Mouse (Mus musculus): ENCODE data around the gene Smim22. TPM values are rescaled to one million over a fixed set of nuclear protein-coding genes. Genes with fewer than 3 reads are reported as not detected.

The Smim22 gene
- polyA plus RNA-seq, 1 experiment from 2014 or later: 4.3 TPM

- H3K4me2 ChIP-seq: peak overlapping the region; percentile 74
- no peaks in the 10 kb centered on the region for H3K27me3 ChIP-seq
- 53% methylated on average over 13 of the region's 13 CpGs for WGBS
- peak overlapping the region; percentile 89 for H3K27ac ChIP-seq (replicated peaks)
- no peaks in the 10 kb centered on the region for H3K9me3 ChIP-seq
- H3K9ac ChIP-seq: peak overlapping the region; percentile 65
- no peak for ATAC-seq (ENCODE audit: low FRiP score, low read depth)
- peaks cover 30% of the 10 kb centered on the region for H3K36me3 ChIP-seq
- H3K4me1 ChIP-seq (replicated peaks): peaks cover 17% of the 10 kb centered on the region
- H3K4me3 ChIP-seq: peak overlapping the region; percentile 72
Observed at GRCm38 (mm10) chr16:5012036-5013005, 5.2 kb downstream of the Smim22 start.

DNA sequence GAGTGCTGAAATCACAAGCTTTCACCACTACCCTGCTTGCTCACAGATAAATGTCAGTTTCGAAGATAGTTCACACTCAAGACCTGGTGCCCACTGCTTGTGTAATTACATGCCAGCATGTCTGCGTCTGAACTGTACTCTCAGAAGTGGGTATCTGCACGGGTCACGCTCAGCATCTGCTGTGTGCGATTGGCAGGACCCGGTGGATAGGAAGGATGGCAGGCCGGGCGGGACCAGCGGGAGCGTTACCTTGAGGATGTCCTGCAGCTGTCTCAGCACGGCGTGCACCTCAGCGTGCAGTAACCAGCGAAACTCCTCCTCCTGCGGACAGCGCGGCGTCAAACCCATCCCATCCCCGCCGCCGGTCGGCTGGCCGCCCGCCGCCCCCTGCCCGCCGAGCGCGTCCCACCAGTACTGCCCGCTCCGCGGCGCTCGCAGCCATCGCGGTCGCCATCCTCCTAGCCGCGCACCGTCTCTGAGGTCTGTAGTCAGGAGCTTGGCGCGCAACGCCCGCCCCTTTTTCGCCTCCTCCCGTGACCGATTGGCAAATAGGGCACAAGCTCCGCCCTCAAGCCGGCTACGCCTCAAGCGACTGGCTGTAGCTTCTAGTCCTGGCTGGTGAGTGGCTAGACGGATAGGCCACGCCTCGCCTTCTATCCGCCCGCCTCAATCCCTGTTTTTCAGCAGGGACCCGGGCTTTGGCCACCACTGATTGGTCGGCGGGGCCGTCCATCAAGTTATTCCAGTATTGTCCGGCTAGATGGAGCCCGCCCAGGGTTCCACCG is 6.2 kb downstream of the Smim22 start, which contains the start of gene Rogdi:
Gene Rogdi, minus strand, starts transcription at position 500 of the 785 bp plus-strand sequence.
- peak; percentile 99 for ATAC-seq (ENCODE audit: low FRiP score, low read depth)
- peaks cover 38% of the 10 kb centered on the region for H3K36me3 ChIP-seq
- H3K27me3 ChIP-seq: no peaks in the 10 kb centered on the region
- WGBS: under 1% methylated on average over 63 of the region's 63 CpGs
- peak within 1 kb of the TSS; percentile 72 for H3K4me3 ChIP-seq
- peak within 1 kb of the TSS; percentile 74 for H3K4me2 ChIP-seq
- peaks cover 17% of the 10 kb centered on the region for H3K4me1 ChIP-seq (replicated peaks)
- H3K9ac ChIP-seq: peak within 1 kb of the TSS; percentile 65
- peak within 1 kb of the TSS; percentile 89 for H3K27ac ChIP-seq (replicated peaks)
- no peaks in the 10 kb centered on the region for H3K9me3 ChIP-seq

DNA sequence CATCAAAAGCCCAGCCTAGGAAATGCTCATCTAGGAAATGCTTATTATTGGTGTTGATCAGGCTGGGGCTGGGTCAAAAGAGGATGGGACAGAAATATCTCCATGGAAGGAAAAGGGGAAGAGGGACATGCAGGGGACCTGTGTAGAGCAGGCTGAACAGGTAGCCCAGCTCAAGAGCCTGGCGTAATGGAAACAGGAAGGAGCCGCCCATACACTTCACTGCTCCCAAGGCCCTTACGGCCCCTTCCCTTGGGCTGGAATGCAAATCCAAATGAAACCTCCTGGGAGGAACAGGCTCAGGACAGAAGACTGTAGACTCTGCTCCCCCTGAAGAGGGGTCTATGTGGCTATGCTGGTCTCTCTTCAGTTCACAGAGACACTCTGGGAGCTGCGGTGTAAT is 7.5 kb downstream of the Smim22 start:
- ATAC-seq (ENCODE audit: low FRiP score, low read depth): no peak
- Histone ChIP-seq H3K27ac (replicated peaks) (no peak overlapping the region), H3K4me1 (replicated peaks) (peaks cover 17% of the 10 kb centered on the region), H3K4me2 (no peak overlapping the region), H3K9me3 (no peaks in the 10 kb centered on the region), H3K4me3 (no peak overlapping the region), H3K27me3 (no peaks in the 10 kb centered on the region), H3K9ac (no peak overlapping the region), H3K36me3 (peaks cover 52% of the 10 kb centered on the region)
- 85% methylated on average over 4 of the region's 4 CpGs for WGBS

- Histone ChIP-seq H3K9me3 (no peaks in the 10 kb centered on the region), H3K27ac (replicated peaks) (no peak overlapping the region), H3K36me3 (peaks cover 92% of the 10 kb centered on the region), H3K4me2 (no peak overlapping the region), H3K27me3 (no peaks in the 10 kb centered on the region), H3K9ac (no peak overlapping the region), H3K4me3 (no peak overlapping the region), H3K4me1 (replicated peaks) (no peaks in the 10 kb centered on the region)
- ATAC-seq (ENCODE audit: low FRiP score, low read depth): no peak
- WGBS: 96% methylated on average over 3 of the region's 3 CpGs
Observed at GRCm38 (mm10) chr16:5024021-5024420, 16.9 kb downstream of the Smim22 start.

DNA sequence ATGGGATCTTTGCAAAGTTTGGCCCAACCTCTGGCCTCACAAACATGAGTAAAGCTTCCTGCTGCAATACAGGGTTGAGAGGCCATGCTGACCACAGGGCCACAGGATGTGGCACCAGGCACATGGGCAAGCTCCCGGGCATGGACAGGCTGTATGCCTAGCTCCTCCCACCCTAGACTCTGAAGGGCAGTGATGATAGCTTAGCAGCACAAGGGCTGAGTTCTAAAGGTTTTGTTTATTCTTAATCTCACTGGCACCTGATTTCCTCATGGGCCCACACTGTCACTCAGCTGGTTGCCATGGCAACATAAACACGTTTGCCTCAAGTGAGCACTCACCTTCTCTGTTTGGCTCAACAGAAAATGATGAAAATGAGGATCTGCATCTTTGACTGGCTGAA is 22.8 kb downstream of the Smim22 start:
- ATAC-seq (ENCODE audit: low FRiP score, low read depth): no peak
- Histone ChIP-seq H3K27me3 (no peaks in the 10 kb centered on the region), H3K4me2 (no peak overlapping the region), H3K4me1 (replicated peaks) (no peaks in the 10 kb centered on the region), H3K36me3 (peaks cover 96% of the 10 kb centered on the region), H3K9ac (no peak overlapping the region), H3K9me3 (no peaks in the 10 kb centered on the region), H3K27ac (replicated peaks) (no peak overlapping the region), H3K4me3 (no peak overlapping the region)
- WGBS: 60% methylated on average over 2 of the region's 2 CpGs

DNA sequence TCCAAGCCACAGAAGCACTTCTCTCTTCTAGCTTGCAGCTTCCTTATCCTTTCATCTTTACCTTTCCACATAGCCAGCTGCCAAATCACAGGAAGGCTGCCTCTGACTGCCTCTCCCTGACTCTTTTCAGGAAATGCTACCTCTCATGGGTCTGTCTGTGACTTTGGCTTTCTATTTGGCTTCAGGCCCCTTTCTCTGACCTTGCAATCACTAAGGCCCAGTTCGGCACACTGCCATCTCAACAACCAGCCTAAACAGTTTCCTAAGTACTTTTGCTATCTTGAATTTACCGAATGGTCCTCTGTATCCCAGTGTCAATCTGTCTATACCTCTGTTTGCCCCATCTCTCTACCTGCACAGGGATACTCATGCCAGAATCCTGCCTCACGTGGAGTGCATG is 28.5 kb downstream of the Smim22 start:
- H3K9me3 ChIP-seq: no peaks in the 10 kb centered on the region
- WGBS: 96% methylated on average over 3 of the region's 3 CpGs
- H3K36me3 ChIP-seq: peaks cover 89% of the 10 kb centered on the region
- H3K4me3 ChIP-seq: no peak overlapping the region
- no peaks in the 10 kb centered on the region for H3K4me1 ChIP-seq (replicated peaks)
- H3K27me3 ChIP-seq: no peaks in the 10 kb centered on the region
- H3K9ac ChIP-seq: no peak overlapping the region
- no peak overlapping the region for H3K27ac ChIP-seq (replicated peaks)
- no peak for ATAC-seq (ENCODE audit: low FRiP score, low read depth)
- H3K4me2 ChIP-seq: no peak overlapping the region

DNA sequence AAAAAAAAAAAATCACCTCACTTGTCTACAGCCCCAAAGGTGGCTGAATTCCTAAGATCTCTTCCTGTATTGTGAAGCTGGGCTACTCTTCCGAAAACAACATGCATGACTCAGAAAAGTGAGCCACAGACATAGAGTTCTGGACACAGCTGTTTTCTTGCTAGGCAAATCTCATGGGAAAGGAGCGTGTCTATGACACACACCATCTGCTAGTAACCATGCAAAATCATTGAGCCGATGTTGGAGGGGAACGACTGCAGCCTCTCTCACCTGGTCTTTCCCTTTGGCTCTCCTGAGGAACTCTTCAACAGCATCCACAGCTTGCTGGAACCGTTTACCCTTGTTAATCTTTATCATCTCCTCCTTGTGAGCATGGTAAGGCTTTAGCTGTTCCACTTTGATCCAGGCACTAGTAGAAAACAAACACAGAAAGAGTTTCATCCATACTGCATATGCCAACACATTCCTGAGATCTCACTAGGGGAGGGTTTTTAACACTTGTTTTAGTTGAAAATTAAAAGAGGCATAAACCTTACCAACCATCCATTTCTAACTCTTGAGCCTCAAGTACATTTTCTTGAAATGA is 29.7 kb downstream of the Smim22 start:
- WGBS: 80% methylated on average over 5 of the region's 5 CpGs
- Histone ChIP-seq H3K9me3 (no peaks in the 10 kb centered on the region), H3K36me3 (peaks cover 89% of the 10 kb centered on the region), H3K27me3 (no peaks in the 10 kb centered on the region), H3K27ac (replicated peaks) (no peak overlapping the region), H3K4me1 (replicated peaks) (no peaks in the 10 kb centered on the region), H3K4me2 (no peak overlapping the region), H3K4me3 (no peak overlapping the region), H3K9ac (no peak overlapping the region)
- ATAC-seq (ENCODE audit: low FRiP score, low read depth): no peak

- Histone ChIP-seq H3K9me3 (no peaks in the 10 kb centered on the region), H3K4me3 (no peak overlapping the region), H3K9ac (no peak overlapping the region), H3K36me3 (peaks cover 66% of the 10 kb centered on the region), H3K27ac (replicated peaks) (no peak overlapping the region), H3K4me2 (no peak overlapping the region), H3K27me3 (no peaks in the 10 kb centered on the region), H3K4me1 (replicated peaks) (peaks cover 18% of the 10 kb centered on the region)
- WGBS: 95% methylated on average over 3 of the region's 3 CpGs
- no peak for ATAC-seq (ENCODE audit: low FRiP score, low read depth)
Observed at GRCm38 (mm10) chr16:5045322-5045721, 38.2 kb downstream of the Smim22 start.

DNA sequence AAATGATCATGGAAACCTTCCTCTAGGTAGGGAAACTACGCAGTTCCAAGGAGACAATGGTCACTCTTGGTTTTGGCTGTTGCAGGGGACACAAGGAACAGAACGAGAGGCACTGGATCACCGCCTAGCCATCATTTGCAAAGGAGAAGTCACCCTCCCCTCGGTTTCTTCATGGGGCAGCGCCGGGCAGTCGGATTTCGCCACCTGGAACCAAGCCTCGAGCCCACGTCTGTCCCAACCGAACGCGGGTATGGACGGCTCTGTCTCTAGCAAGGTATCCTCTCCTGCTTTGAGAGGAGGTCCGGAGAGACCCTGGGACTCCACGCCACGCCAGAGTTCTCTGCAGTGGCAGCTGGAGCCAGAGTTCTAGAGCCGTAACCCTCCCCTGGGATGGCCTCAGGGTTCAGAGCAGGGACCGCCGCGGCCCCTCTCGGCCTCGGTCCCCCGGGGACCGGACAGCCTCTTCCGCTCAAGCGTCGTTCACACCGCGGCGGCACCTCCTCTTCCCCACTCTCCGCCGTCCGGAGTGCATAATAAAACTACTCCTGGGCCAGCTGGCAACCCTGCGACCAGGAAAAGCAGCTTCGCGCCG is 42.2 kb downstream of the Smim22 start:
- Histone ChIP-seq H3K4me1 (replicated peaks) (peaks cover 37% of the 10 kb centered on the region), H3K36me3 (peaks cover 38% of the 10 kb centered on the region), H3K9ac (peak overlapping the region; percentile 90), H3K9me3 (no peaks in the 10 kb centered on the region), H3K4me3 (peak overlapping the region; percentile 66), H3K27ac (replicated peaks) (peak overlapping the region; percentile 91), H3K4me2 (peak overlapping the region; percentile 88), H3K27me3 (no peaks in the 10 kb centered on the region)
- under 1% methylated on average over 38 of the region's 38 CpGs for WGBS
- peak; percentile 62 for ATAC-seq (ENCODE audit: low FRiP score, low read depth)

DNA sequence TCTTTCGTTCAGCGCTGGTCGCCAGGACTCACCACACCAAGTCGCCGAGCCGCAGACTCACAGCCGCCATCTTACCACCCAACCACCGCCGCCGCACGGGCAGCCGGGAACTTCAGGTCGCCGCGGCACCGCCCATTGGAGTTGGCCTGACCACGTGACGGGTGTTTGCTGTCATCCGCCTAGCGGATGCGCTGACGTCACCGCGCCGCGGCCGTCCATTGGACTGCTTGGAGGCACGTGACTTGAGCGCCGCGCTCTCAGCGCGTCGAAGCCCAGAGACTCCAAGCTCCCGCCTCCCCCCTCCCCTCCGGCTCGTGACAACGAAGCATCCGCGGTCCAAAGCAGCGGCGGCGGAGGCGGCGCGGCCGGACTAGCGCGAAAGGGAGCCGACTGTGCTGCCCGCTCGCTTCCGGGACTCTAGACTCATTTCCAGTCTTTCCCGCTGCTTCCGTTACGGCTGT is 42.7 kb downstream of the Smim22 start, which contains the start of the genes Glyr1 and Ubn1:
Gene Glyr1, minus strand, starts transcription at position 90 of the 461 bp plus-strand sequence.
Gene Ubn1, plus strand, starts transcription at position 284 of the 461 bp plus-strand sequence.
- no peaks in the 10 kb centered on the region for H3K27me3 ChIP-seq
- peaks cover 34% of the 10 kb centered on the region for H3K36me3 ChIP-seq
- WGBS: under 1% methylated on average over 52 of the region's 56 CpGs
- peak within 1 kb of the TSS; percentile 66 for H3K4me3 ChIP-seq
- H3K9ac ChIP-seq: peak within 1 kb of the TSS; percentile 90
- peak within 1 kb of the TSS; percentile 95 for H3K27ac ChIP-seq (replicated peaks)
- ATAC-seq (ENCODE audit: low FRiP score, low read depth): peak; percentile 100
- H3K4me1 ChIP-seq (replicated peaks): peaks cover 37% of the 10 kb centered on the region
- peak within 1 kb of the TSS; percentile 88 for H3K4me2 ChIP-seq
- H3K9me3 ChIP-seq: no peaks in the 10 kb centered on the region

Measured in hindbrain, embryonic 15.5 days (tissue).